Mouse (Mus musculus): Measurements from ENCODE around the gene Nr4a1. TPM values are rescaled to one million over a fixed set of nuclear protein-coding genes. Genes with fewer than 3 reads are reported as not detected.

Gene Nr4a1
- polyA plus RNA-seq, 1 experiment from 2014 or later = 14.7 TPM

DNA sequence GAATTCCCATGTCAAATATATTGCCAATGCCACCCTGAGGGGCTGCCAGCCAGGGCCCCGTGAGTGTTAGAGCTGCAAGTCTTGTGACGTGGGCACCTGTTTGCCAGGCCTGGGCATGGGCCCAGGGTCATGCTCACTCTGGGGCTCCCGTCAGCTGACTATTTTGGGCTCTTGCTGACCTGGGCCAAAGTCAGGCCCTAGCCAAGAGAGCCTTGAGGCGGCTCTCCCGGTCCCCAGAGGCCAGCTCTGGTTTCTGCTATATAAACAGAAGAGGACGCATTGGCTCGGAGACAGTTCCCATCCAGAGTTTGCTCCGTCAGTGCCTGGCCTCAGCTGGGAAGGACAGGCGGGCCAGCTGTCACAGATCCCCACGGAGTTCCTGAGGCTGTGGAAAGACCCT lies 6.3 kb downstream of the Nr4a1 start:
- H3K9ac ChIP-seq = 0 out of 2 replicates have a peak overlapping the region, but pooled peaks have one; percentile 10
- H3K27me3 ChIP-seq = no peaks in the 10 kb centered on the region
- WGBS = 48% methylated on average over 10 of the region's 10 CpGs
- H3K4me2 ChIP-seq = no peak overlapping the region
- peaks cover 46% of the 10 kb centered on the region for H3K4me1 ChIP-seq
- ATAC-seq (ENCODE audit: insufficient number of reproducible peaks, low FRiP score, low TSS enrichment, low read depth) = no peak
- H3K9me3 ChIP-seq = no peaks in the 10 kb centered on the region
- no peaks in the 10 kb centered on the region for H3K36me3 ChIP-seq
- peak overlapping the region; percentile 93 for H3K27ac ChIP-seq
- H3K4me3 ChIP-seq = no peak overlapping the region

DNA sequence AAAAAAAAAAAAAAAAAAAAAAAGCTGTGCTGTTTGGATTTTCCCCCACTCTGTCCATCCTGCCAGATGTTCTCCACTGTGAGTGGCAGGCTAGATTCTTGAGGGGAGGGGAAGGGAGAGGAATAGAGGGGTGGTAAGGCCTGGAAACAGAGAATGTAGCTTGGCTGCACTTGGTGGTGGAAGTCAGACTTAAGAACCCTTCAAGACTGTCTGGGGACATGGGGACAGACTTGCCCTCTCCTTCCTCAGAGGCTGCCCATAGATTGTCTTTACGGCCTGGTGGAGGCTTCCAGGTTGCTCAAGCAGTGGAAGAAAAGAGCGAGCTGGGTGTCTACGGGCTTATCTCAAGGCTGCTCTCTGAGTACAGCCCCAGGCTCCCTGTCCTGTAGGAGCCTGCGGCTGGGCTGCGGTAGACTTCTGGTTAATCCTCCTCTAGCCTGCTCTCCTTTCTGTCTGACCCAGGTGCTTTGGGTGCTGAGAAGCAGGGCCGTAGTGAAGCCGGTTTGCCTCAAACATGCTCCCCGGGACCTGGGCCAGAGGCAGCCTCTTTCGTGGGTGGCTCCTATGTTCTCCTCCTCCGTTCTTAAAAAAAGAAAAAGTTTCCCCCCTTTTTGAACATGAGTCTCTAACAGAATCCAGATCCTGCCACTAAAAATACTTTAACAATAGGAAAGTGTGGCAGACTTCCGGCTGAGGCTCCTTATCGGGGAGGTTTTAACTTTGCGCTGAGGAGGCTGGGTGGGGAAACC lies 7.0 kb downstream of the Nr4a1 start:
- no peaks in the 10 kb centered on the region for H3K36me3 ChIP-seq
- H3K4me3 ChIP-seq = 0 out of 2 replicates have a peak overlapping the region, but pooled peaks have one; percentile 5
- H3K9me3 ChIP-seq = no peaks in the 10 kb centered on the region
- ATAC-seq (ENCODE audit: insufficient number of reproducible peaks, low FRiP score, low TSS enrichment, low read depth) = no peak
- H3K27me3 ChIP-seq = no peaks in the 10 kb centered on the region
- H3K4me2 ChIP-seq = peak overlapping the region; percentile 29
- H3K27ac ChIP-seq = peak overlapping the region; percentile 93
- H3K9ac ChIP-seq = 0 out of 2 replicates have a peak overlapping the region, but pooled peaks have one; percentile 10
- 21% methylated on average over 13 of the region's 13 CpGs for WGBS
- H3K4me1 ChIP-seq = peaks cover 52% of the 10 kb centered on the region

DNA sequence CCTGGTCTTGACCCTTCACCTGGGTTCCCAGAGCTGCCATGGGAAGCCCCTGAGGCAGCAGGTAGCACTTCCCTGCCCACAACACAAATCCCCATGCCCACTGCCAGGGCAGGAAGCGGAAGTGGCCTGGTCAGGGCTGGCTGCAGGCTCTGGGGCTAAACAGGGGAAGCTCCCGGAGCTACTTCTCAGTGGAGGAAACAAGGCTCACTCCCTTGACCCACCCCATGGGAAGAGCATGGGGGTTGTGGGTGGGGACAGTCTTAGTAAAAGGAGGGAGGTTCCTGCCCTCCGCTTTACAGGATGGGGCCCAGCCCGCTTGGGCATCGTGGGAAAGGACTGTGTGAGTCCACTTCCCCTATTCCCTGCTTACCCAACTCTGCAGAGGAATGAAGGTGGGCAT lies 8.4 kb downstream of the Nr4a1 start:
- H3K4me2 ChIP-seq = no peak overlapping the region
- ATAC-seq (ENCODE audit: insufficient number of reproducible peaks, low FRiP score, low TSS enrichment, low read depth) = no peak
- peak overlapping the region; percentile 93 for H3K27ac ChIP-seq
- H3K4me3 ChIP-seq = no peak overlapping the region
- 53% methylated on average over 5 of the region's 5 CpGs for WGBS
- H3K9ac ChIP-seq = no peak overlapping the region
- no peaks in the 10 kb centered on the region for H3K27me3 ChIP-seq
- H3K4me1 ChIP-seq = peaks cover 61% of the 10 kb centered on the region
- no peaks in the 10 kb centered on the region for H3K36me3 ChIP-seq
- H3K9me3 ChIP-seq = no peaks in the 10 kb centered on the region

DNA sequence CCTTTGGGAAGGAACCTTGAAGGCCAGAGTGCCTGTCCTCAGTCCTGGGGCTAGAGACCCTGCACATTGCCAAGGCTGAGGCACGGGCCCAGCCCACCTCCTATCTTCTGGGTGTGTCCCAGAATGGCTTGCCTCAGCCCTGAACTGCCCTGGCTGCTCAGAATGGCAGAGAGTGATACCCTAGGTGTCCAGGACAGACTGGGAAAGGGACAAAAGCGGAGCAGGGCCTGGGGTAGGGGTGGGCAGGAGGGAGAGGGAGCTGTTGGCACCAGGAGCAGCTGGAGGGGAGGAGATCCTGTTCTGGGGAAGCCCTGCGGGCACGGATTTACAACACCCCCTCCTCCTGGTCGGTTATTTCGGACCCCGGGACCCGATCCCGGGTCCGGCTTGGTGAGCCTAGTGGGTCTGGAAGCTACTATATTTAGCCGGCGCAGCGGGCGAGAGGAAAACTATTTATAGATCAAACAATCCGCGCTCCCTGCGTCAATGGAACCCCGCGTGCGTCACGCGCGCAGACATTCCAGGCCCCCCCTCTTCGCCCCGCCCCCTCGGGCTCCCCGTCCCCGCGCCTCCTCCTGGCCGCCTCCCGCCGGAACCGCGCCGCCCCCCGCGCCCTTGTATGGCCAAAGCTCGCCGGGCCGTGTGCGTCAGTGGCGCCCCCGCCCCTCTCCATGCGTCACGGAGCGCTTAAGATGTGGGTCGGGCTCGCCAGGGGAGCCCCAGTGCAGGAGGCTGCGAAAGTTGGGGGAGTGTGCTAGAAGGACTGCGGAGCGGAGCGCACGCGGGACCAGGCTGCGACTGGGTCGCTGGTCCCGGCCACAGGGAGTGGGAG lies 12.3 kb downstream of the Nr4a1 start:
- H3K9ac ChIP-seq = peak overlapping the region; percentile 37
- H3K4me2 ChIP-seq = peak overlapping the region; percentile 96
- peaks cover 14% of the 10 kb centered on the region for H3K36me3 ChIP-seq
- H3K27me3 ChIP-seq = no peaks in the 10 kb centered on the region
- H3K9me3 ChIP-seq = no peaks in the 10 kb centered on the region
- peak overlapping the region; percentile 85 for H3K27ac ChIP-seq
- ATAC-seq (ENCODE audit: insufficient number of reproducible peaks, low FRiP score, low TSS enrichment, low read depth) = peak; percentile 88
- peak overlapping the region; percentile 58 for H3K4me3 ChIP-seq
- under 1% methylated on average over 56 of the region's 57 CpGs for WGBS
- peaks cover 60% of the 10 kb centered on the region for H3K4me1 ChIP-seq

DNA sequence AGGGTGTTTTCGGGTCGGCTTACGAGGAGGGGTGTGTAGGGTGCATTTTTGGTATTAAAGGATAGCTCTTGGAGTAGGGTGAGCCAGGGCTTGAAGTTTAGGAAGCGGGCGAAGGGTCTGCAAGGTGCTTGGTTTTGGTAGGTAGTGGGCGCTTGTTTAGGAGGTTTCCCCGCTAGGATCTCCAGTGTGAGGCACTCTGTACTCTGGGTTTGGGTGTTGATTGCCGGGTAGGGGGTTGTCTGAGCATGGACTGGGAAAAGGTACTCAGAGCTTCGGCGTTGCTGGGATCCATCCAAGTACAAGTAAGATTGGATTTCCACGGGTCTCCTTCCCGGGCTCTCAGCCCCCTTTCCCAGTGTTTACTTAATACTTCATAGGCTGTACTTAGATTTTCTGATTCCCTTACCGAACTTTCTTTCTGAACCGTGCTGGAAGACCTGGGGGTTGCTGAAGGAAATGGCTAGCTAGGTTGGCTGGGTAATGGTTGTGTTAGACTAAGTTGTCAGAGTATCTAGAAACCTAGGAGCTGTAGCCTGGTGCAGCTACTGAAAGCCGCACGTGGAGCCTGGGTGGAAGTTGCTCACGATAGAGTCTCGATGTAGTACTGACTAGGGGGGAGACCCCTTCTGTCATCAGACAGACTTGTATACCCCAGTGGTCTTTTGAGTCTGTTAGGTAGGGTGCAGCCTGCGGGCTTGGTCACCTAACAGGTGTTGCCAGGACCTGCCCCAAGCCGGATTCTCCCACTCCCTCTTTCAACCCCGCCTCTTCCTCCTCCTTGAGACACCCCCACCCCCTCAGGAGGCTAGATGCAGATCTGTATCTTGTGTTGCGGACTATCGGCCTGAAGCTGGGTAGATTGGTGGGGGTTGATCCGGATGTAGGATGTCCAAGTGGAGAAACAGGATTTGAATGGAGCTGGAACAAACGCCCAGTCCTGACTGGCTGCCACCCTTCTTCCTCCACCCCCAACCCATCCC lies 13.3 kb downstream of the Nr4a1 start:
- Histone ChIP-seq H3K4me1 (peaks cover 50% of the 10 kb centered on the region), H3K9ac (peak overlapping the region; percentile 37), H3K4me2 (peak overlapping the region; percentile 96), H3K4me3 (peak overlapping the region; percentile 58), H3K36me3 (peaks cover 23% of the 10 kb centered on the region), H3K27ac (peak overlapping the region; percentile 85), H3K9me3 (no peaks in the 10 kb centered on the region), H3K27me3 (no peaks in the 10 kb centered on the region)
- peak; percentile 5; the same call in 1 of the 2 replicates for ATAC-seq (ENCODE audit: insufficient number of reproducible peaks, low FRiP score, low TSS enrichment, low read depth)
- 2% methylated on average over 25 of the region's 25 CpGs for WGBS

DNA sequence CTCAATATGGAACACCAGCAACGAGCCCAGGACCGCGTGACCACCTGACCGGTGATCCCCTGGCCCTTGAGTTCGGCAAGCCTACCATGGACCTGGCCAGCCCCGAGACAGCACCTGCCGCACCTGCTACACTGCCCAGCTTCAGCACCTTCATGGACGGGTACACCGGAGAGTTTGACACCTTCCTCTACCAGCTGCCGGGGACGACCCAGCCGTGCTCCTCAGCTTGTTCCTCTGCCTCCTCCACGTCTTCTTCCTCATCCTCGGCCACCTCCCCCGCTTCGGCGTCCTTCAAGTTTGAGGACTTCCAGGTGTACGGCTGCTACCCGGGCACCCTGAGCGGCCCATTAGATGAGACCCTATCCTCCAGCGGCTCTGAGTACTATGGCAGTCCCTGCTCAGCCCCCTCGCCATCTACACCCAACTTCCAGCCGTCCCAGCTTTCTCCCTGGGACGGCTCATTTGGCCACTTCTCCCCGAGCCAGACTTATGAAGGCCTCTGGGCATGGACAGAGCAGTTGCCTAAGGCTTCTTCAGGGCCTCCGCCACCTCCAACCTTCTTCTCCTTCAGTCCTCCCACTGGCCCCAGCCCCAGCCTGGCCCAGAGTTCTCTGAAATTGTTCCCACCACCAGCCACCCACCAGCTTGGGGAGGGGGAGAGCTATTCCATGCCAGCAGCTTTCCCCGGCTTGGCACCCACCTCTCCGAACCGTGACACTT lies 16.2 kb downstream of the Nr4a1 start:
- Histone ChIP-seq H3K4me1 (peaks cover 38% of the 10 kb centered on the region), H3K4me2 (no peak overlapping the region), H3K4me3 (no peak overlapping the region), H3K9me3 (no peaks in the 10 kb centered on the region), H3K9ac (no peak overlapping the region), H3K27ac (no peak overlapping the region), H3K36me3 (peaks cover 45% of the 10 kb centered on the region), H3K27me3 (no peaks in the 10 kb centered on the region)
- ATAC-seq (ENCODE audit: insufficient number of reproducible peaks, low FRiP score, low TSS enrichment, low read depth) = no peak
- WGBS = 91% methylated on average over 29 of the region's 29 CpGs

DNA sequence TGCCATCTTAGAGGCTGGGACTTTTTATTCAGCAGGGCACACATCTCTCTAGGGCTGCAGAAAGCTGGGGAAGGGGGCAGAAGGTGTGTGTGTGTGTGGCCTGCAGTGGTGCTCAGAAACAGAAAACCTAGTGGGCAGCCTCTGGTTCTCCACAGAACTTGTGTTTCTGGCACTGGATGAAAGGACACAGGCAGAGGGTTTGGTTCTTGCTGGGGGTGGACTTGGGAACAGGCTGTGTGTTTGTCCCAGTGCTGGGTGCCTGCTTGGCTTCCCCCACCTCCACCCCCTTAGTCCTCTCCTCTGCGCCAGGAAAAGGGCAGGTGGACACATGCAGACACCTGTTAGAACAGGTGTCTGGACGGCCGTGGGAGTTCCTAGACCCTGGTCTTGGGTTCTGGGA lies 17.0 kb downstream of the Nr4a1 start:
- Histone ChIP-seq H3K4me1 (peaks cover 31% of the 10 kb centered on the region), H3K27me3 (no peaks in the 10 kb centered on the region), H3K27ac (no peak overlapping the region), H3K4me3 (no peak overlapping the region), H3K9ac (no peak overlapping the region), H3K9me3 (no peaks in the 10 kb centered on the region), H3K36me3 (peaks cover 45% of the 10 kb centered on the region), H3K4me2 (no peak overlapping the region)
- WGBS = 48% methylated on average over 3 of the region's 3 CpGs
- no peak for ATAC-seq (ENCODE audit: insufficient number of reproducible peaks, low FRiP score, low TSS enrichment, low read depth)

DNA sequence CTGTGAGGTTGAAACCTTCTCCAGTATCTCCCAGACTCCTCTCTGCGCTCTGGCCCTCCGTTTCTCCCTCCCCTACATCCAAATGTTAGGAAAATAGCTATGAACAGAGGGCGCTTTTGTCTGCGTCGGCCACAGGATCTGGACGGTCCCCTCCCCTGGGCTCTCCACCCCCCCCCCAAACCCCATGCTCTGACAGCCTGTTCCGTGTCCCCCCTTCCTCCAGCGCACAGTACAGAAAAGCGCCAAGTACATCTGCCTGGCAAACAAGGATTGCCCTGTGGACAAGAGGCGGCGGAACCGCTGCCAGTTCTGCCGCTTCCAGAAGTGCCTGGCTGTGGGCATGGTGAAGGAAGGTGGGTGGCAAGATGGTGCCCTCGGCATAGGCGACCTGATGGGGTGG lies 17.4 kb downstream of the Nr4a1 start:
- H3K36me3 ChIP-seq = peaks cover 45% of the 10 kb centered on the region
- H3K4me3 ChIP-seq = no peak overlapping the region
- H3K4me1 ChIP-seq = peaks cover 32% of the 10 kb centered on the region
- H3K27ac ChIP-seq = no peak overlapping the region
- WGBS = 85% methylated on average over 15 of the region's 15 CpGs
- H3K9me3 ChIP-seq = no peaks in the 10 kb centered on the region
- no peaks in the 10 kb centered on the region for H3K27me3 ChIP-seq
- H3K4me2 ChIP-seq = no peak overlapping the region
- H3K9ac ChIP-seq = no peak overlapping the region
- no peak for ATAC-seq (ENCODE audit: insufficient number of reproducible peaks, low FRiP score, low TSS enrichment, low read depth)

DNA sequence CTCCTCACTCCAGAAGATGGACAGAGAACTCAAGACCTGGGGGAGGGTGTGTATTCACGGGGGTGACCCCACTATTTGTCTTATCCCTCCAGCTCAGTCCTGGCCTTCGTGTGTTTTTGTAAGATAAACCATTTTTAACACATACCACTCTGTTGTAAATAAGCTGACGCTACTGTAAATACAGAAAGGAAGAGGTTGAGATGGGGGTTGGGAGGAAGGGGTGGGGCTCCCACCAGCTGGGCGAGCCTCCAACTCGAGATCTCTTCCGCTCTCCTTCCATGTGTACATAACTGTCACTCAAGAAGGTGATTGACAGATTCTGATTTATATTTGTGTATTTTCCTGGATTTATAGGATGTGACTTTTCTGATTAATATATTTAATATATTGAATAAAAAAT lies 20.3 kb downstream of the Nr4a1 start:
- Histone ChIP-seq H3K27me3 (no peaks in the 10 kb centered on the region), H3K9me3 (no peaks in the 10 kb centered on the region), H3K4me2 (no peak overlapping the region), H3K4me1 (peaks cover 37% of the 10 kb centered on the region), H3K27ac (no peak overlapping the region), H3K4me3 (no peak overlapping the region), H3K36me3 (peaks cover 45% of the 10 kb centered on the region), H3K9ac (no peak overlapping the region)
- no peak for ATAC-seq (ENCODE audit: insufficient number of reproducible peaks, low FRiP score, low TSS enrichment, low read depth)
- 77% methylated on average over 6 of the region's 6 CpGs for WGBS

DNA sequence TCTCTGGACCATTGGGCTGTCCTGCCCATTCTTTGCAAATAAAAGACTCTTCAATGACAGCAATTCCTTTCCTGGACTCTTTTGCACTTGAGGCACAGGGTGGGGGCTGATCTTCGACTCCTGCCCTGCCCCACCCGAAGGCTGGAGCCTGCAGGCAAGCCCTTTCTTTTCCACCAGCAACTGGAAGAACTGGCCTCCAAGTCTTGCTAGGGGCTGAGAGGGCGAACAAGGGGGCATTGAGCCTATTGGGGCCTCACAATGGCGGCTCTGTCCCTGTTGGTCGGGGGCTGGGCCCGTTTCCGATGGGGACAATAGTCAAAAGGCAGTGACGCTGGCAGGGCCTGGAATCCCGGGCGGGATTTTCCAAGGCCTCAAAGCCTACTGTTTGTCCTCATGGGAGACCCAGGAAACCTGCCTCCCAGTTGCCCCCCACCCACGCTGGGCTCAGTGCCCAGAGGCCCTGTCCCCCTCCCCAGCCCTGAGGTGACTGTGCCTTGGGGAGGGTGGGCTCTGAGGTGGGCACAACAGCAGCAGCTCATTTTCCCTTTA lies 23.4 kb downstream of the Nr4a1 start:
- Histone ChIP-seq H3K27me3 (no peaks in the 10 kb centered on the region), H3K9ac (no peak overlapping the region), H3K4me1 (peaks cover 34% of the 10 kb centered on the region), H3K36me3 (peaks cover 20% of the 10 kb centered on the region), H3K4me2 (no peak overlapping the region), H3K27ac (peak overlapping the region; percentile 76), H3K9me3 (no peaks in the 10 kb centered on the region), H3K4me3 (no peak overlapping the region)
- 62% methylated on average over 11 of the region's 11 CpGs for whole genome bisulfite sequencing
- no peak for ATAC-seq (ENCODE audit: insufficient number of reproducible peaks, low FRiP score, low TSS enrichment, low read depth)

All from limb, embryonic 15.5 days (tissue).